Mouse (Mus musculus): Measurements from ENCODE around the gene Frmd8. TPM values are rescaled to one million over a fixed set of nuclear protein-coding genes. Genes with fewer than 3 reads are reported as not detected.

Frmd8 gene
- polyA plus RNA-seq, 1 experiment from 2014 or later, result 61.1 TPM

- no peaks in the 10 kb centered on the region for H3K36me3 ChIP-seq (ENCODE audit: control insufficient read depth, insufficient read depth, low read length)
- peak overlapping the region; percentile 61 for H3K4me2 ChIP-seq (ENCODE audit: low read depth, low read length)
- 70% methylated on average over 9 of the region's 9 CpGs for WGBS
- no peaks in the 10 kb centered on the region for H3K27me3 ChIP-seq (ENCODE audit: control insufficient read depth, insufficient read depth, low read depth, low read length)
- H3K27ac ChIP-seq (ENCODE audit: low read length), result peak overlapping the region; percentile 100
- peak overlapping the region; percentile 49 for H3K4me3 ChIP-seq (ENCODE audit: low read length)
- H3K9me3 ChIP-seq (ENCODE audit: control insufficient read depth, low read length), result no peaks in the 10 kb centered on the region
- peak overlapping the region; percentile 76 for H3K9ac ChIP-seq (ENCODE audit: low read length)
- ATAC-seq (ENCODE audit: low read depth), result no peak
- peaks cover 66% of the 10 kb centered on the region for H3K4me1 ChIP-seq (replicated peaks; ENCODE audit: control insufficient read depth, insufficient read depth, low read length)
Observed at GRCm38 (mm10) chr19:5842785-5843730, 32.0 kb downstream of the Frmd8 start.

DNA sequence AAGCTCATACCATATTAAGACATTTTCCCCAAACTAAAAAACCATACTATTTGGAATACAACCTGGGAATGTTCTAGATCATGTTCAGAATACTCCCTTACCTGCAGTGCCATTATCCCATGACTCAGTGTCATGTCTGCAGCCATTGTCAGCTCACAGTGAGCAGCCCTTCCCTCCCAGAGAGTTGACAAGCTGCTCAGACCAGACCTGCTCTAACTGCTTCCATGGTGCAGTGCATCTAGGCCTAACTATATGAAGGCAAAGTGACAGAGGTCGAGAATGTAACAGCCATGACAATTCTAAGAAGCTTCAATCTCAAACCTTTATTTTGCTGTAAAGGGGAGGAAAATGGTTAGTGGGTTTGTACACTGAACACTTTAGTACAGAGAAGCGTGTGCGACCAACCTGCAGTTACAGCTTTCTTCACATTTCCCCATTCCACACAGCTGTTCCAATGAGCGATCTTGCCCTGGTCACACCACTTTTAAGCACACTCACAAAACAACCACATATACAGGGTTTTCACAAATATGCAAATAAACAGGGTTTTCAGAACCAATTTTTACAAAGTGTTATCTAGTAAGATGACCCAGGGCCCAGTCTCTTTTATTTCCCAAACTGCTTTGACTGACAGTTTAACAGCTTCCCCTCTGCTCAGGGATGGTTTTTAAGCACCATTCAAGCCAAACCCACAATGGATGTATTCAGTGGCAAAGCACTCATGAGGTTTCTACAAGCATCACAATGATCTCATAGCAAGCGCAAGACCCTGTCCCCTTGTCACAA is 32.9 kb downstream of the Frmd8 start:
- H3K4me2 ChIP-seq (ENCODE audit: low read depth, low read length), result peak overlapping the region; percentile 61
- H3K27me3 ChIP-seq (ENCODE audit: control insufficient read depth, insufficient read depth, low read depth, low read length), result no peaks in the 10 kb centered on the region
- no peaks in the 10 kb centered on the region for H3K36me3 ChIP-seq (ENCODE audit: control insufficient read depth, insufficient read depth, low read length)
- WGBS, result 69% methylated on average over 5 of the region's 5 CpGs
- H3K4me3 ChIP-seq (ENCODE audit: low read length), result peak overlapping the region; percentile 49
- H3K4me1 ChIP-seq (replicated peaks; ENCODE audit: control insufficient read depth, insufficient read depth, low read length), result peaks cover 63% of the 10 kb centered on the region
- H3K9ac ChIP-seq (ENCODE audit: low read length), result peak overlapping the region; percentile 24
- H3K27ac ChIP-seq (ENCODE audit: low read length), result peak overlapping the region; percentile 100
- ATAC-seq (ENCODE audit: low read depth), result no peak
- H3K9me3 ChIP-seq (ENCODE audit: control insufficient read depth, low read length), result no peaks in the 10 kb centered on the region

- ATAC-seq (ENCODE audit: low read depth), result no peak
Observed at GRCm38 (mm10) chr19:5841389-5841946, 33.6 kb downstream of the Frmd8 start.

GRCm38 (mm10) chr19:5840890-5841388 is 34.1 kb downstream of the Frmd8 start:
- peak overlapping the region; percentile 71 for H3K27ac ChIP-seq (ENCODE audit: low read length)
- ATAC-seq (ENCODE audit: low read depth), result no peak
- peaks cover 61% of the 10 kb centered on the region for H3K4me1 ChIP-seq (replicated peaks; ENCODE audit: control insufficient read depth, insufficient read depth, low read length)
- no peaks in the 10 kb centered on the region for H3K27me3 ChIP-seq (ENCODE audit: control insufficient read depth, insufficient read depth, low read depth, low read length)
- WGBS, result 79% methylated on average over 9 of the region's 9 CpGs
- H3K36me3 ChIP-seq (ENCODE audit: control insufficient read depth, insufficient read depth, low read length), result no peaks in the 10 kb centered on the region
- H3K4me3 ChIP-seq (ENCODE audit: low read length), result no peak overlapping the region
- peak overlapping the region; percentile 61; the same call in 1 of the 2 replicates for H3K4me2 ChIP-seq (ENCODE audit: low read depth, low read length)
- no peaks in the 10 kb centered on the region for H3K9me3 ChIP-seq (ENCODE audit: control insufficient read depth, low read length)
- 0 out of 2 replicates have a peak overlapping the region, but pooled peaks have one; percentile 32 for H3K9ac ChIP-seq (ENCODE audit: low read length)

More at GRCm38 (mm10) chr19:5841389-5841946, 33.6 kb downstream of the Frmd8 start:
- Histone ChIP-seq H3K9ac (ENCODE audit: low read length) (0 out of 2 replicates have a peak overlapping the region, but pooled peaks have one; percentile 32), H3K36me3 (ENCODE audit: control insufficient read depth, insufficient read depth, low read length) (no peaks in the 10 kb centered on the region), H3K27me3 (ENCODE audit: control insufficient read depth, insufficient read depth, low read depth, low read length) (no peaks in the 10 kb centered on the region), H3K4me1 (replicated peaks; ENCODE audit: control insufficient read depth, insufficient read depth, low read length) (peaks cover 61% of the 10 kb centered on the region), H3K27ac (ENCODE audit: low read length) (peak overlapping the region; percentile 71), H3K4me3 (ENCODE audit: low read length) (peak overlapping the region; percentile 3; the same call in 1 of the 2 replicates), H3K4me2 (ENCODE audit: low read depth, low read length) (peak overlapping the region; percentile 61), H3K9me3 (ENCODE audit: control insufficient read depth, low read length) (no peaks in the 10 kb centered on the region)
- WGBS, result 45% methylated on average over 4 of the region's 4 CpGs

DNA sequence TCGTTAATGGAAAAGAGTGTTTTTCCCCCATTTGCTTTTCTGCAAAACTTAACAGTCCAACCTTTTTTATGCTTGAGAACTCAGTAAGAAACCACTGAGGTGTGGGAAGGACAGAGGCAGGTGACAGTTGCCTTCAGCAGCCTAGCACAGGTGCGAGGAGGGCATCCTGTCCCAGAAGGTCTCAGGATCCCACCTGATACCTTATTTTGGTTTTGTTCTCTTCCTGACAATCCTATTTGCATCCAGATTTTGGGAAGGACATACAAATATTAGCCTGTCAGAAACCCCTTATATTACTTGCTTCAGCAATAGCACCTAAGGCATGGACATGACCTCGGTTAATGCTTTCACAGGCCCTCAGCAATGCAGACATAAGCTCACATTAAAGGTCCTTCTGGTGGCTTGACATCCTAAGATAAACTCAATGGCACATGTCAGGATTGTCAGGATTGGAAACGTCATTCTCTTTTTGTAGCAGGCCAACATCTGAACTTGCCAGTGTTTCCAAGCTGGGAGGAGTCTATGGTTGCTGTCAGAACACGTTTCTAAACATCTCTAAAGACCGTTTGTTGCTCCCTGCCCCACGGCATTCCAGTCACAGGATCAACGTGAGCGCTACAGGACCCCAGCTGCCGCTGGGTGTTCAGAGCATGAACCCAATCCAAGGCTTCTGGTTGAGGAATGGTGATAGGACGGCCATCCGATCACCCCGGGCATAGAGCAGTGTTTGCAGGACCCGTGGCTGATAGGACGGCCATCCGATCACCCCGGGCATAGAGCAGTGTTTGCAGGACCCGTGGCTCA is 34.8 kb downstream of the Frmd8 start:
- 46% methylated on average over 18 of the region's 18 CpGs for WGBS
- no peak overlapping the region for H3K9ac ChIP-seq (ENCODE audit: low read length)
- peaks cover 61% of the 10 kb centered on the region for H3K4me1 ChIP-seq (replicated peaks; ENCODE audit: control insufficient read depth, insufficient read depth, low read length)

GRCm38 (mm10) chr19:5839317-5840085 is 35.6 kb downstream of the Frmd8 start:
- Histone ChIP-seq H3K4me3 (ENCODE audit: low read length) (no peak overlapping the region), H3K36me3 (ENCODE audit: control insufficient read depth, insufficient read depth, low read length) (no peaks in the 10 kb centered on the region), H3K9me3 (ENCODE audit: control insufficient read depth, low read length) (no peaks in the 10 kb centered on the region), H3K4me1 (replicated peaks; ENCODE audit: control insufficient read depth, insufficient read depth, low read length) (peaks cover 53% of the 10 kb centered on the region), H3K4me2 (ENCODE audit: low read depth, low read length) (no peak overlapping the region), H3K27me3 (ENCODE audit: control insufficient read depth, insufficient read depth, low read depth, low read length) (no peaks in the 10 kb centered on the region), H3K9ac (ENCODE audit: low read length) (no peak overlapping the region), H3K27ac (ENCODE audit: low read length) (no peak overlapping the region)
- 62% methylated on average over 14 of the region's 14 CpGs for WGBS
- no peak for ATAC-seq (ENCODE audit: low read depth)

More for the DNA sequence above, 34.8 kb downstream of the Frmd8 start:
- H3K4me2 ChIP-seq (ENCODE audit: low read depth, low read length), result peak overlapping the region; percentile 15; the same call in 1 of the 2 replicates
- ATAC-seq (ENCODE audit: low read depth), result peak; percentile 32; the same call in 1 of the 2 replicates
- no peaks in the 10 kb centered on the region for H3K27me3 ChIP-seq (ENCODE audit: control insufficient read depth, insufficient read depth, low read depth, low read length)
- no peaks in the 10 kb centered on the region for H3K9me3 ChIP-seq (ENCODE audit: control insufficient read depth, low read length)
- H3K27ac ChIP-seq (ENCODE audit: low read length), result peak overlapping the region; percentile 44; the same call in 1 of the 2 replicates
- no peaks in the 10 kb centered on the region for H3K36me3 ChIP-seq (ENCODE audit: control insufficient read depth, insufficient read depth, low read length)
- H3K4me3 ChIP-seq (ENCODE audit: low read length), result no peak overlapping the region

DNA sequence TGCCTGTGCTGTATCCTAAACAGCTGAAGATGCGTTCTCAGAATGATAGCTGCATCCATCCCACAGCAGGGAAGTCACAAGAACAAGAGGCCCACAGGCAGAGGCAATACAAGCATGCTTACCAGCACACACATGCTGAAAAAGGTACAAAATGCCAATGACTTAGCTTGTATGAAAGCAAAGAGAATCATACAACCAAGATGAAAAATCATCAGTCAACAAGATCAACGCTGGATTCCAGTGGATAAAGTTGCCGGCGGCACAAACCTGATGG is 36.2 kb downstream of the Frmd8 start:
- no peaks in the 10 kb centered on the region for H3K36me3 ChIP-seq (ENCODE audit: control insufficient read depth, insufficient read depth, low read length)
- H3K9ac ChIP-seq (ENCODE audit: low read length), result no peak overlapping the region
- no peaks in the 10 kb centered on the region for H3K27me3 ChIP-seq (ENCODE audit: control insufficient read depth, insufficient read depth, low read depth, low read length)
- H3K4me2 ChIP-seq (ENCODE audit: low read depth, low read length), result no peak overlapping the region
- 92% methylated on average over 4 of the region's 4 CpGs for WGBS
- ATAC-seq (ENCODE audit: low read depth), result no peak
- H3K27ac ChIP-seq (ENCODE audit: low read length), result no peak overlapping the region
- H3K4me3 ChIP-seq (ENCODE audit: low read length), result no peak overlapping the region
- H3K4me1 ChIP-seq (replicated peaks; ENCODE audit: control insufficient read depth, insufficient read depth, low read length), result peaks cover 48% of the 10 kb centered on the region
- no peaks in the 10 kb centered on the region for H3K9me3 ChIP-seq (ENCODE audit: control insufficient read depth, low read length)
